Mouse (Mus musculus): ENCODE results near the gene Ccdc96.
A peak's percentile ranks its signal among the peaks of the same experiment; 100 is the strongest.

Ccdc96 gene

GRCm38 (mm10) chr5:36484171-36484990, at the start of gene Ccdc96, which contains the start of gene Tada2b:
TSS of gene Ccdc96 (plus strand) at chr5:36484588.
TSS of gene Tada2b (minus strand) at chr5:36484285.
- peak; percentile 98 to 100 for DNase-seq

DNA sequence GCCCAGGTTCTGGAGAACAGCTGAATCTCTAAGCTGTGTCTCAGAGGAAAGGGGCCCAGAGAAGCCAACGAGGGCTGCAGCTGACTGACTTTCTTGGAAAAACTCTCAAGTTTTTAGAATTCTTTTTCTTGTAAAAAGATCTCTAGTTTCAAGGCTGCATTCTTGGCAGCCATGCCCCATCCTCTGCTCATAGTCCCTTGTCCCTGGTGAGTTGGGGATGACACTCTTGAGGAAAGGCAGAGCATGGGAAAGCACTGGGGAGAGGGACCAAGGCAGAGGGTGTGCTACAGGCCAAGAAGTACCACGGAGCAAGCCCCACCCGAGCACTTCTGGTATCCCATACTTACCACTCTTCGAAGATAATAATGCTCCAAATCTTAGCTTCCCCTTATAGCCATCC, 47.5 kb upstream of the Ccdc96 start:
- DNase-seq = no peak

GRCm38 (mm10) chr5:36440741-36441140, 43.6 kb upstream of the Ccdc96 start:
- DNase-seq = no peak

GRCm38 (mm10) chr5:36444611-36445010, 39.8 kb upstream of the Ccdc96 start:
- no peak for DNase-seq

GRCm38 (mm10) chr5:36445028-36445427, 39.4 kb upstream of the Ccdc96 start:
- DNase-seq = no peak

DNA sequence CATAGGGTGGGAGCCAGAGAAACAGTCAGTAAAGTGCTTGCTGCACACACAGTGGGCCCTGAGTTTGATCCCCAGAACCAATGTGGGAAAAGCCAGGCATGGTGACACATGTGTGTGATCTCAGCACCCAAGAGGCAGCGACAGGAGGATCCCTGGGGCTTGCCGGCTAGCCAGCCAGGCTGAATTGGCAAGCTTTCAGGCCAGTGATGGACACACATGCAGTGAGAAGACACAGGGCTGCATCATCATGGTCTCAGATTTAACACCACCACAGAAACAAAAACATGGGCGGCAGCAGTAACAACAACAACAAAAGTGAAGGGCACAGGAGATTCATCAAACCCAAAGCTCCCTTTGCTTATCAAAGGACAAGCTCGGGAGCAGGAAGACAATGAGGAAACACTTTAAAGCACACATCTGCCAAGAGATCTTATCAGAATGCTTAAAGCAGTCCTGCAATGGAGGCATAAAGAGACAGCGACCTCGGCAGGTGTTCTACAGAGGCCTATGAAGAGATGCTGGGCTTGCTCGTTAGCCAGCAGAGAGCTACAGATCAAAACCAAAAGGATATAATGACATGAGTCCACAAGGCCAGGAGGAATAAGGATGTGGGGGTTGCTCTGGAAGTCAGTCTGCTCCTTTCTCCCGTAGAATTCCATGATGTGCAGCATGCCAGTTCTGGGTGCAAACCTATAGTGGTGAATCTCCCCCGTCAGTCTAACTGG, 38.1 kb upstream of the Ccdc96 start:
- no peak for DNase-seq

- no peak for DNase-seq
Observed at GRCm38 (mm10) chr5:36447872-36448271, 36.5 kb upstream of the Ccdc96 start.

GRCm38 (mm10) chr5:36449710-36450358, 34.6 kb upstream of the Ccdc96 start:
- no peak for DNase-seq

DNA sequence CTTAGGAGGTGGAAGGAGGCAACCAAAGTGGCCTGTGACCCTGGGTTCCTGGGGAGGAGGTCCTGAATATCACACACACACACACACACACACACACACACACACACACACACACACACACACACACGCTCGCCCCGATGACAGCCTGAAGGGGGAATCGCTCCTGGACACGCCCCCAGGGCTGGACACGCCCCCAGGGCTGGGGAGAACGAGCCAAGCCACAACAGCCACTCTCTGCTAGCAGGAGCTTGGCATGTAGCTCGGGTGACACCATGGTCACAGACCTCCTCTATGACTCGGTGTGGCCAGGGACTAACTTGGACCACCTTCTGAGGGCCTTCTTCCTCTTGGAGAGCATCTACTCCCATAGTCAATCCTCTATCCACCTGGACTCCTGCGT, 33.3 kb upstream of the Ccdc96 start:
- peak in 1 of 2 experiments; percentile 18 for DNase-seq

DNA sequence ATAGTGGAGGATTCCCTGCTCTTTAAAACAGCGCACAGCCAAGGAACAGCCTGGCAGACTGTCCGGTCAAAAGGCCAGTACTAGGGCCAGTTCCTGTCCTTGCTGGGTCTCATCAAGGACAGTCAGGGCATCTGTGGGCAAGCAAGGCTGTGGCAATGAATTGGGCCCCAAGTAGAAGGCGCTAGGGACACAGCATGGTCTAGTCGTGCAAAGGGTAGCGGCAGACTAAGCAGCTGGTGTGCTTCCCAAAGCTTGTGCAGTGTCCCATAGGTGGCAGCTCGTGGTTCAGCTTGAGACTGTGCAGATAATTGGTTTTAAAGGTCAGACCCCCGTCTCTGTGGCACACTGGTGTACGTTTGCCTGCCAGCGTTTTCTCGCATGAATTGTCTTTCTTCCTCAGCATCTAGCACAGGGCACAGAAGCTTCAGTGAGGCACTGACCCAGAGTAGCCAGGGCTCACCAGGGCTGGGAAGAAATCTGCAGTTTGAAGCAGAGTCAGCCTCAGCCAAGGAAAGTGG, 32.5 kb upstream of the Ccdc96 start:
- no peak for DNase-seq

GRCm38 (mm10) chr5:36452821-36453220, 31.6 kb upstream of the Ccdc96 start:
- DNase-seq = no peak

GRCm38 (mm10) chr5:36457706-36458105, 26.7 kb upstream of the Ccdc96 start:
- DNase-seq = no peak

DNA sequence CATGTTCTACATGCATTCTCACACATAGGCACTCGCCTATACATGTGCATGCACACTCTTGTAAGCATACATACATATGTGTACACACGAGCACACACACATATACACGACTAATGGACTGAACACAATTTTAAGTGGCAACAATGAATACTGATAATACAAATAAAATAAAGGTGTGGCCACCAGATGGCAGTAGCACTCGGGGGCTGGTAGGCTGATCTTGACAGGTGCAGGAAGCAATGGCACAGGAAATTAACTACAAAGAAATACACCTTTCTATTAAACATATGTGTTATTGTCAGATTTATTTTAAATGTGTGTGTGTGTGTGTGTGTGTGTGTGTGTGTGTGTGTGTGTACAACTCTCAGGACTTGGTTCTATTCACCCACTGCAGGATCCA, 25.5 kb upstream of the Ccdc96 start:
- peak in 1 of 2 experiments; percentile 31 for DNase-seq

DNA sequence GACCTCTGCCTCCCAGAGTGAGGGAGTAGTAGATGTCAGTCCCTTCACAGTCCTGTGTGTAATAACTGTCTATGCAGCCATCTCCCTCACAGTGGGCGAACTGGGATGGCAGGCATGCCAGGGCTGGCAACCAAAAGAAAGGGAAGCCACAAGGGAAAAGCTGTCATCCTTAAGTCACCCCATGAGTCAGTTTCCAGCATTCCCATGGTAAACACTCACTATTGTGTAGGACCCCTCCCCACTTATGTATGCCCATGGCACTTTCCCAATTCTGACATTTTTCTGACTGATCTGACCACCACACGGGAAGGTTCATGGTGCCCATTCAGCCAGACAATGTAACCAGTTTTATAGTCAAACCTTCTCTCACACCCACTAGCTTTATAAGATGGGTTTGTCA, 23.7 kb upstream of the Ccdc96 start:
- no peak for DNase-seq

GRCm38 (mm10) chr5:36461231-36461630, 23.2 kb upstream of the Ccdc96 start:
- DNase-seq = no peak

DNA sequence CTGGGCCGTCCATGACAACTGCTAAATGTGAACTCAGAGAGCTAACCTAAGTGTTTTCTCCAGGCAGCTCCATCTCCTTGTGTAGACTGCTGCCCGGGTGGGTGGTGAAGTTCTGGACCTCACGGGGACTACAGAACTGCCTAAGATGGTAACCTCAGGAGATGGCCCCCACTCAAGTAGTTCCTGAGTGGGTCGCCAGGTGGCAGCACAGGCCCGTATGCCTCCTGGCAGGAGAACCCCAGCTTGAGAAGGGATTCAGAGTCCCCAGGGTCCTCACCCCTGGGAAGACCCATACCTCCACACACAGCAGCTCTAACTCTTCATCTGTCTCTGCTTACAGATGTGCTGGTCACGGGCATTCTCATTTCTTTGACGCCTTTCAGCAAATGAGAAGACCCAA, 21.6 kb upstream of the Ccdc96 start:
- peak; percentile 77 to 85 for DNase-seq

GRCm38 (mm10) chr5:36463391-36463790, 21.0 kb upstream of the Ccdc96 start:
- no peak for DNase-seq

DNA sequence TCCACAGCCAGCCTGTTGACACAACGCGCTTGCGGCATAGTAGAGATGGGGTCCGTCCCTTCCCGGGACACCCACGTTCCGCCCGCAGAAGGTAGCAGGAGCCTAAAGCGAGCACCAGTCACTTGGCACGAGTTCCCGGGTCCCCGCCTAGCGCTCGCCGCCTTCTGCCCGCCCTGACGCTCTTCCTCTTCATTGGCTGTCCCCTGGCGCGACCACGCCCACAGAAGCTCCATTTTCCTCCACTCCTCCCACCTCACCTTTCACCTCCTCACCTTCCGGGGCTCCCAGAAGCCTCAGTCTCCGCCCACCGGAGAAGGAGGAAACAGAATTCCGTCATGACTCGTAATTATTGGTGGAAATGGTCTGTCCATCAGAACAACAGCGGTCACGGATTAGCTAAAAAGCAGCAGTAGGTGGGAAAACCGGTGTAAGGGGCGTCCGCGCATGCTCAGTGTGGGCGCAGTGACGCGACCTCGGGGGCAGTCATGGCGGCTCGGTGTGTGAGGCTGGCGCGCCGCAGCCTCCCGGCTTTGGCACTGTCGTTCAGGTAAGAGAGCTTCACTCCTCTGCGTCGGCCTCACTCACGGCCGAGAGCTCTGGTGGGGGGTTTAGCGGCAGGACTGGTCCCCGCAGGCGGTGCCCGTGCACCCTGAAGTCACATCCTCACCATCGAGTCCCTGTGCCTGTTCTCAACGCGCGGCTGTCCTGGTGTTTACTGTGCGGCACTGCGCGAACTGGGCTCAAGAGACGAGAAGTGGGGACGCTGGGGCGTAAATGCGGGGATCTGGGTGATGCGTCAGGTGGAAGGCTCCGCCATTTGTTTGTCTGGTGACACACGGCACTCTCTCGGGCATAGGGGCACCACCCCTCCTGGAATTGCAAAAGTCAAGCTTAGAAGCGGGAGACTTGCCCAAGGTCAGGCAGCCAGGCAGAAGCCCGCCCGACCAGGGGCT, 19.4 kb upstream of the Ccdc96 start, which contains the start of gene Grpel1:
Grpel1 (plus strand) TSS at position 290 of the 953 bp plus-strand sequence.
- peak; percentile 99 for DNase-seq

DNA sequence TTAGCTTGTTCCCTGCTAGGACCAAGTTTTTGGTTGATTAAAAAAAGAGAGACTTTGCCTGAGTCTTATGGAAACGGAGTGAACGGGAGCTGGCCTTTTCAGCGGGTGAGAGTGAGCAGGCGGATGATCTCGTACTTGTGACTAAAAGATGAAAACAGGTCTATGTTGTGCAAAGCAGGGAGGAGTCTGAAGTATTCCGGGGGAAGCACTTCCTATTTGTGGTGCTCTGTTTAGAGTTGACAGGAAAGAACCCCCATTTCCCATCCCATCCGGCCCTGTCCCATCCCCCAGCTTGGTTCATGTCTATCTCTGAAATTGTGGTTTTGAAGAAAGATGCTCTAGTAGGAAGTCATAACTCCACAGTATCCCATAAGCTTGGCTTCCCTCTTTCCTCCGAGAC, 18.5 kb upstream of the Ccdc96 start:
- DNase-seq = no peak

GRCm38 (mm10) chr5:36471206-36471605, 13.2 kb upstream of the Ccdc96 start:
- DNase-seq = no peak

DNA sequence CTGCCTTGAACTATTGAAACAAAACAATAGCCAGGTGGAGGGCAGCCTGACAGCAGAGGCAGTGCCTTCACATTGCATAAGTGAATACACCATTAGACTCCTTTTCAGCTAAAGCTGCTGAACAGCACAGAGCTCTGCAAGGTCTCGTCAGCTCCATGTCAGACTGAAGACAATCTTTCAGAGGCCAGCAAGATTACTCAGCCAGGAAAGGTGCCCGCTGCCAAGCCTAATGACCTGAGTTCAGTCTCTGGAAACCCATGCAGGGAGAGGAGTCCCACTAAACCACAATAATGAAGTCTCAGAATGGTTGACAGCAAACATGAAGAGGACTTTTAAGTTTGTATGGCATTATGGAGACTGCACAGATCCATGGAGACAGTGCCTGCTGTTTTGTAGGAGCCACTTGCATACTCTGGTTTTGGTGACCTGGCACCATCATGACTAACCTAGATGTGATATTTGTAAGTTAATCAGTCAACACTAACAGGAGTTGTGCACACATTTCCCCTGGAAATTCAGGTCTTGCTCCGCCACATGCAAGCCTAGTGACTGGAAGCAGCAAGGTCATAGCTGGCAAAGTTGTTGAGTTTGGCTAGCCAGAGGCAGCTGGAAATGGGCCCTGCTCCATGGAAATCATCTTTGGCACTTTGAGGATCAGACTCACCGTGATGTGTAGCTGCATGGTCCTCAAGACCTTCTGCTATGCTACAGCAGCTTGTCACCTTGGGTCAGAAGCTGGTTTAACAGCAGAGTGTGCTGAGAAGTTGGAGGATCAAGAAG, 11.3 kb upstream of the Ccdc96 start:
- DNase-seq = no peak
